Comparison of ENCODE assay signal across 13 mouse cellular contexts in genomic region chr9:106340501-106341312, GRCm38 (mm10). TPM values are rescaled to one million over a fixed set of nuclear protein-coding genes. Genes with fewer than 3 reads are reported as not detected.
DNase-seq lines count a peak whose midpoint lies in the region; ATAC-seq lines count a peak whose summit lies in the region.
"Had no signal": no experiment of that assay in that cellular context is flagged by ENCODE, and none has a peak within 500 bp of the region (broad histone marks: within the 10 kb centered on the region; RNA-seq: fewer than 3 reads in every experiment).

No protein-coding gene starts in this region.

- H3K9me3 ChIP-seq in forebrain, embryonic 10.5 days = no peaks in the 10 kb centered on the region
- no peaks in the 10 kb centered on the region for H3K9me3 ChIP-seq in forebrain, embryonic 13.5 days (replicated peaks)
- H3K9me3 ChIP-seq in kidney, embryonic 15.5 days (replicated peaks) = no peaks in the 10 kb centered on the region
- no peaks in the 10 kb centered on the region for H3K9me3 ChIP-seq in limb, embryonic 15.5 days

- H3K9ac ChIP-seq in forebrain, embryonic 13.5 days = no peak overlapping the region
- H3K9ac ChIP-seq in kidney, embryonic 15.5 days = no peak overlapping the region
- H3K9ac ChIP-seq in limb, embryonic 15.5 days = no peak overlapping the region
- H3K9ac ChIP-seq: forebrain, postnatal 0 days had no signal

- no peaks in the 10 kb centered on the region for H3K36me3 ChIP-seq in forebrain, embryonic 10.5 days (replicated peaks)
- no peaks in the 10 kb centered on the region for H3K36me3 ChIP-seq in forebrain, embryonic 13.5 days (ENCODE audit: poor library complexity, severe bottlenecking)
- H3K36me3 ChIP-seq in kidney, embryonic 15.5 days = no peaks in the 10 kb centered on the region
- H3K36me3 ChIP-seq in limb, embryonic 15.5 days = no peaks in the 10 kb centered on the region

- no peaks in the 10 kb centered on the region for H3K27me3 ChIP-seq in forebrain, embryonic 10.5 days (ENCODE audit: poor library complexity, severe bottlenecking)
- no peaks in the 10 kb centered on the region for H3K27me3 ChIP-seq in forebrain, embryonic 13.5 days
- H3K27me3 ChIP-seq in kidney, embryonic 15.5 days = no peaks in the 10 kb centered on the region
- no peaks in the 10 kb centered on the region for H3K27me3 ChIP-seq in limb, embryonic 15.5 days

- WGBS in forebrain, embryonic 10.5 days = 58% methylated on average over 13 of the region's 13 CpGs
- WGBS in forebrain, embryonic 13.5 days = 64% methylated on average over 13 of the region's 13 CpGs
- WGBS in kidney, embryonic 15.5 days = 22% methylated on average over 13 of the region's 13 CpGs
- whole genome bisulfite sequencing in limb, embryonic 15.5 days = 18% methylated on average over 13 of the region's 13 CpGs

- H3K4me1 ChIP-seq in forebrain, embryonic 10.5 days = peaks cover 82% of the 10 kb centered on the region
- peaks cover 35% of the 10 kb centered on the region for H3K4me1 ChIP-seq in forebrain, embryonic 13.5 days
- peaks cover 74% of the 10 kb centered on the region for H3K4me1 ChIP-seq in kidney, embryonic 15.5 days
- H3K4me1 ChIP-seq in limb, embryonic 15.5 days = peaks cover 88% of the 10 kb centered on the region

- no peak for DNase-seq in forebrain, embryonic 10.5 days (ENCODE audit: extremely low spot score, low spot score)
- DNase-seq in kidney, adult 8-10 months = no peak
- DNase-seq in embryo, embryonic 11 days = peak; percentile 70
- no peak for DNase-seq in cerebellum, adult 9-10 months
- DNase-seq in layer of hippocampus, postnatal 10 days (ENCODE audit: low spot score in 2 of 2) = no peak
- DNase-seq: cerebellum, adult 18-20 months; forebrain, postnatal 0 days; heart, postnatal 10 days; layer of hippocampus, postnatal 36 days had no signal

- H3K4me2 ChIP-seq in forebrain, embryonic 13.5 days = no peak overlapping the region
- H3K4me2 ChIP-seq in kidney, embryonic 15.5 days = peak overlapping the region; percentile 29; the same call in 1 of the 2 replicates
- no peak overlapping the region for H3K4me2 ChIP-seq in limb, embryonic 15.5 days

- ATAC-seq in forebrain, embryonic 13.5 days = no peak
- peak; percentile 47 for ATAC-seq in kidney, embryonic 15.5 days (replicated peaks; ENCODE audit: low FRiP score)
- ATAC-seq in limb, embryonic 15.5 days (ENCODE audit: insufficient number of reproducible peaks, low FRiP score, low TSS enrichment, low read depth) = no peak
- ATAC-seq: forebrain, postnatal 0 days had no signal

- H3K4me3 ChIP-seq in forebrain, embryonic 10.5 days = no peak overlapping the region
- no peak overlapping the region for H3K4me3 ChIP-seq in forebrain, embryonic 13.5 days
- H3K4me3 ChIP-seq in kidney, embryonic 15.5 days (replicated peaks) = no peak overlapping the region
- H3K4me3 ChIP-seq in limb, embryonic 15.5 days = no peak overlapping the region
- H3K4me3 ChIP-seq: myocyte had no signal

- peak overlapping the region; percentile 86 for H3K27ac ChIP-seq in forebrain, embryonic 10.5 days
- H3K27ac ChIP-seq in forebrain, embryonic 13.5 days = no peak overlapping the region
- H3K27ac ChIP-seq in kidney, embryonic 15.5 days = peak overlapping the region; percentile 92
- H3K27ac ChIP-seq in limb, embryonic 15.5 days = peak overlapping the region; percentile 93

RNA-seq across cellular contexts. Expression of gene Dusp7, which starts 27.7 kb away (rescaled TPM):
- 17.6 and 18.9 TPM in 2 replicates for polyA plus RNA-seq in forebrain, embryonic 10.5 days (2016; fragmentation: Nextera tagmentation; extraction: Ambion mirVana)
- polyA plus RNA-seq in forebrain, embryonic 13.5 days (2015; fragmentation: Nextera tagmentation; extraction: Ambion mirVana) = 7.1 and 8.7 TPM in 2 replicates
- 15.6 and 17.7 TPM in 2 replicates for polyA plus RNA-seq in kidney, embryonic 15.5 days (2015; fragmentation: Nextera tagmentation; extraction: Ambion mirVana)
- polyA plus RNA-seq in limb, embryonic 15.5 days (2015; fragmentation: Nextera tagmentation; extraction: Ambion mirVana) = 39.0 and 47.0 TPM in 2 replicates
- 10 to 100 TPM; 58.7 to 64.2 TPM for total RNA-seq in layer of hippocampus, postnatal 10 days (2021)

RNA-seq across cellular contexts. Expression of gene Poc1a, which starts 59.8 kb away (rescaled TPM):
- 42.7 and 46.4 TPM in 2 replicates for polyA plus RNA-seq in forebrain, embryonic 10.5 days (2016; fragmentation: Nextera tagmentation; extraction: Ambion mirVana)
- polyA plus RNA-seq in forebrain, embryonic 13.5 days (2015; fragmentation: Nextera tagmentation; extraction: Ambion mirVana) = 17.7 and 21.6 TPM in 2 replicates
- polyA plus RNA-seq in kidney, embryonic 15.5 days (2015; fragmentation: Nextera tagmentation; extraction: Ambion mirVana) = 24.5 and 28.0 TPM in 2 replicates
- polyA plus RNA-seq in limb, embryonic 15.5 days (2015; fragmentation: Nextera tagmentation; extraction: Ambion mirVana) = 19.1 and 21.3 TPM in 2 replicates
- total RNA-seq in layer of hippocampus, postnatal 10 days (2021) = 10 to 100 TPM; 12.2 to 12.6 TPM
